Mouse (Mus musculus) skeletal muscle tissue, adult 2 months (tissue): ENCODE results near the gene Tmem230.
"Not testable (repeated sequence)": the region's sequence is repeated elsewhere in the genome, so short reads cannot be mapped to it uniquely, and the experiment has no call there.

Experiments
- DNase-seq: peaks from one replicate; pipeline ENCODE4 v3.0.0-alpha.2; 2012; ENCODE audit warnings: low read depth, low spot score

Tmem230 gene

DNA sequence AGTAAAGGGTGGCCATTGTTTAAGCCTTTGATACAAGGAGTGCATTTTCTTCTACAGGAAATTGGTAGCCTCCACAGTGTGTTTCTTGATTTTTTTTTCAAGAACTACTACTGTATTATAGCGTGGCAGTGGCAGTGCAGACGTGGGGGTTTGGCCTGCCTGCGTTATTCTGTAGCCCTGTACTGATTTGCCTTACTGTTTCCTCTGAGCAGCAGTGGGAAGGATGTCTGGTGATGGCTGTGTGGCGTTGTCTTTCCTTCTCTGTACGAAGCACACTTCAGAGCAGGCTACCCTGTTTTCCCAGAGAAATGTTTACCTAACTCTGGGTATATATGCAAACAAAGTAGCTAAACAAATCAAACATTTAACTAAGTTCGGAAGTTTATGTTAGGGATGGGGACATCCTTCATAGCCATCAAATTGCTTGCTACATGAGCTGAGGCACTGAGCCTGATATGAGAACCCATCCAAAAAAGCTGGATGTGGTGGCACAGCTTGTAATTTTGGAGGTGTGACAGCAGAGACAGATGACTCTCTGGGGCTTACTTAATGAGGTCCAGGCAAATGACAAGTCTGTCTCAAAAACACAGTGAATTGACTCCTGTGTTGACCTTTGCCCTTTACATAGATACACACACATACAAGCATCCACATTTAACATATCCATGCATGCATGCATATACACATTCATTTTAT lies 25.2 kb upstream of the Tmem230 start:
- DNase-seq, result no peak

DNA sequence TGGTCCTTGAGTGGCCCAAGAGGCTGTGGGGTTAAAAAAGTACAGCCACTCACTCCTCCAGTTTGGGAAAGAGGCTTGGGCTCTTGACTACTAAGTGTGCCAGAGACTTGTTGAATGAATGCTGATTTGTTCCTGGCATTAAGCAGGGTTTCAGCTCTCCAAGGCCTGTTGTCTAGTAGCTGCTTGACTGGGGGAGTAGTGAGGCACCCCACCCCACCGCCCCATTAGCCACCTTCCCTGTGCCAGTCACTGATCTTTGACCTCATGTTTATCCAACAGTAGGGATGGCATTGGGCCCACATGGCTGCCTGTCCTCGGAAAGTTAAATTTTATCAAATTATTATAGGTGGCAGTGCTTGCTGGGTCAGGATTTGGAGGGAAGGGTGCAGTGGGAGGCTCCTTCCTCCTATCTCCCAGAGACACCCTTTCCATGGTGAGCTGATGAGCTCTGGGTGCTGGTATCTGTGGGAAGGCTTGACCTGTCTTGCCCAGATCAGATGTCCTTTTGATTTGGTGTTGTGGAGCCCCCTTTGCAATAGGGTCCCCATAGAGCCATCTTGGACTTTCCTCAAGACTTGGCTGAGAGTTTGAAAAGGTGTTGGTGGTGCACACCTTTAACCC lies 22.8 kb upstream of the Tmem230 start:
- no peak for DNase-seq

DNA sequence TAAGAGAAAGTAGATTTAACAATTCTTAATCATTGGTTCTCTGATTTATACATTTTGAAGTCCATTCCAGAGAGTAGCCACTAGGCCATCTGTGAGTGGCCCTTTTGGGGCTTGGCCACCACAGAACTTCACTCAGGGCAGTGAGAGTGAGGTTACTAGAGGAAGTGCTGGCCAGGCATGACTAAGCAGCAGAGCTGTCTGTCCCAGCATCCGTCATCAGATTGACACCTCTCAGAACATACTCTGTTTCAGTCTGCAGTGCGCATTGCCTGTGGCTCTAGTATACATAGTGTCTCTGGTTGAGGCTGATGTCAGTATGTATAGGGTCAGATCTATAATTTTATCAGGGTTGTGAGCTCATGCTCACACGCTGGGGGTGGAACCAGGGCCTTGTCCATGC lies 21.6 kb upstream of the Tmem230 start:
- no peak for DNase-seq

DNA sequence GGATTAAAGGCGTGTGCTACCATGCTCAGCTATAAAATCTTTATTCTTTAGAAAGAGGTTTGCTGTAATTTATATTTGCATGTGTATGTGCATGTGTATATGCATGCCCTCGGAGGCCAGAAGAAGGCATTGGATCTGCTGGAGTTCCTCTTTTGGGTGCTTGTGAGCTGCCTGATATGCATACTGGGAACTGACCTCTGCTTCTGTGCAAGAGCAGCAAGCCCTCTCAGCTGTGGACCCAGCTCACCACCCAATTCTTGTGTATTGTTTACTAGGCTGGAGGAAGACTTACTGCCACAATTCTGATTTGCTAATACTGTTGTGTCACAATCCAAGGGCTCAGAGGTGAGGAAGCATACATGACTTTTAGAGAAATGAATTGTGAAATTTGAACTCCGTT lies 18.5 kb upstream of the Tmem230 start:
- DNase-seq, result no peak

DNA sequence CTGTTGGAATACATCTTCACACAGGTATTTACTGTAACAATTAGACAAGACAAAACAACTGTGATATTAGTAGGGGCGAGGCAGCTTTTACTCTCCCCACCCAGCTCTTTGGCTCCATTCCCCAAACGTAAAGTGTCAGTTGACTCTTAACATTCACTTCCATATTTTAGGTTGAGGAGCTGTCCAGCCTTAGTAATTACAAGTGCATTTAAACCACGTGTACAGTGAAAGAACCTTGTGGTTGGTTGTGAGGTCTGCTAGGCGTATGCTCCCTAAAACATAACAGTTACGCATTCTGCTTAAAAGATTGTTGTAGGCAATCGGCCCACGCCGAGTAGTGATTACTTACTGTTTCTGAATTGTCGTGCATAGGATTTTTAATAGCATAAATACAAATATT lies 17.6 kb upstream of the Tmem230 start:
- DNase-seq, result no peak

DNA sequence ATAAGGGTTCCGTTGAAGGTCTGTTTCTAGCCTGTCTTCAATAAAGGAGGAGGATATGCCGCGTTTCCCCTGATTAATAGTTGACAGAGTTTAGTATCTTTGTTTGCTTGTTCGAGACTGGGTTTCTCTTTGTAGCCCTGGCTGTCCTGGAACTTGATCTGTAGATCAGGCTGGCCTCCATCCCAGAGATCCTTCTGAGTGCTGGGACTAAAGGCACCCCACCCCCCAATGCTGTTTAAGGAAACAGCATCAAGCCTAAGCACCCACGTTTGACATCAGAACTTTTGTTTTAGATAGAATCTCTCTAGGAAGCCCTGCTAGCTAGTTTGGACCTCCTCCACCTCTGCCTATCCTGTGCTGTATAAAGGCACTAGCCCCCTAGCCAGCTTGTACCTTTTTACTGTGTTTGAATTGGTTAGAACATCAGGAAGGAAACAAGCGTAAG lies 16.7 kb upstream of the Tmem230 start:
- DNase-seq, result no peak

DNA sequence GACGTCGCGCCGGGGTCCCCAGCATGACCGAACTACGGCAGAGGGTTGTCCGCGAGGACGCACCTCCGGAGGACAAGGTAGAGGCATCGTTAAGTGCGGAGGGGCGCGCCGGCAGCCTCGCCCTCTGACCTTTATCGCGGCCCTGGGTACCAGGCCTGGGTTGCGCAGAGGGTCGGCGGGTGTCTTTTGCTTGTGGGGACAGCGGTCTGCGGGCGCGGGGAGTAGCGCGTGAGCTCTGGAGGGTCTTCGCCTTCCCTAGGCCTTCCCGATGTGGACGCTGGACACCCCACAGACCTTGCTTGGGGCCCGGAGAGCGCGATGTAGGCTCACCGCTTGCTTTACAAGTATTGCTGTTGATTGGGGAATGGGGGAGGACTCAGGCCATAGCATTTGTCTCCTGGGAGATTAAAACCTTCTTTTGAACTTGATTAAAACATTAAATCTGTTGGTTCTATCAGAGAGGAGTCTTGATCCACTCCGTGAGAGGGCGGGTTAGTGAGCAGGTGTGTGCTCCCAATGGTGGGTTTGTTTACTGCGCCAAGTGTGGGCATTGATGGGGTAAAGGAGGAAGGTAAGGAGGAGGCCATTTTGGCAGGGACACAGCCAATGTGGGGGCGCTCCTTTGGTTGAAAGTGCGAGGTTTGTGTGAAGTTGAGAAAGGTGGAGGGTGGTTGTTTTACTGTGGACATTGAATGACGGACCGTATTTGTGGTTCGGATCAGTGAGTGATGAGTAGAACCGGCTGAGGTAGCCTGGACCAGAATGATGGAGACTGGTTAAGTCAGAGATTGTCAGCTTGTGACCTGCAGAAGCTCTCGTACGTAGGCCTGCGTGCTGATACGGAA lies 16.0 kb upstream of the Tmem230 start:
- DNase-seq, result no peak

DNA sequence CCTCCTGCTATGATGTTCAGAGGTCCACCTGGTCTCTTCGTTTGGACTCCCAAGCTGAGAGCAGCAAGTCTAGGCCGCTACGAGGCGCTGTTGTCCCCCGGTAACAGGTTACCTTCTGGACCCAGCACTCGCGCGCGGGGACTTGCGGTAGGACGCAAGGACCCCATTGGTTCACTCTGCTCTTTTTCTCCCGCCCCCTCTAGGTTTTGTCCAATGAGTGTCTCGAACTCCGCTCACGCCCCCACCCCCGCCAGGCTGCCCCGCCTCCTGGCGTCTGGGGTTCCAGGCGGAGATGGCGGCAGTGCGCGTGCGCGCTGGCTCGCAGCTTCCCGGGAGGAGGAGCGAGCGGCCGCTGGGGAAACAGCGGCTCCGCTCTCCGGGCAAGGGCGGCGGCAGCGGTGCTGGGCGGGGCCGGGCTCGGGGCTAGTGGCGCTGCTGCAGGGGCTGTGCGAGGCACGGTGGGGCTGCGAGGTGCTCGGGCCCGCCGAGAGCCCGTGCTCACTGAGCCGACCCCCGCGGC lies 15.3 kb upstream of the Tmem230 start, which contains the start of gene Cds2:
Gene Cds2 (plus strand): TSS at position 270 of the 520 bp plus-strand sequence.
- DNase-seq, result peak; percentile 99

DNA sequence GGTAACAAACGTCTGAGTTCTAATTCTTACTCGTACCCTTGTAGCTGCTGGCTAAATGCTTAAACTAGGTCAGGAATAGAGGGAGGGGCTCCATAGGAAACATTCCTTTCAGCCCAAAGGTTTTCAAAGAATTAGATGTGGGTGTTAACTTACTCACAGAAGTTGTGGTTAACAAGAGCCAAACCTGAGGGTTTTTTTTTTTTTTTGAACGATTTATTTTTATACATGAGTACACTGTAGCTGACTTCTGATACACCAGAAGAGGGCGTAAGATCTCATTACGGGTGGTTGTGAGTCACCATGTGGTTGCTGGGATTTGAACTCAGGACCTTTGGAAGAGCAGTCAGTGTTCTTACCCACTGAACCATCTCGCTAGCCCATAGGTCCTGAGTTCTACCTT lies 14.6 kb upstream of the Tmem230 start:
- DNase-seq, result no peak

DNA sequence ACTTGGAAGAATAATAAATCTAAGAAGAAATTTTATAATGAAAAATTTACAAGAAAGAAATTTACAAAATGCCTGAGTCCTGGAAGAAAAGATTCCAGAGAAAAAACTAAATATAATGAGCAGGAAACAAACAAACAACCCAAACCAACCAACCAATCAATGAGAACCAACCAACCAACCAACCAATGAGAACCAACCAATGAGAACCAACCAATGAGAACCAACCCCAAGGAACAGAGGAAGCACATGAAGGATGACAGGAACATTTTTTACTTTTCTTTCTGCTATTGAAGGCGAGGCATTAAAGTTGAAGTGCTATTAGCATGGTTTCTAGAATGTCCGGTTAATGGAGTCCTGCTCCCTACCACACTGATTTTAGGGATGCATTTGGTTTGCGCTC lies 13.0 kb upstream of the Tmem230 start:
- no peak for DNase-seq

DNA sequence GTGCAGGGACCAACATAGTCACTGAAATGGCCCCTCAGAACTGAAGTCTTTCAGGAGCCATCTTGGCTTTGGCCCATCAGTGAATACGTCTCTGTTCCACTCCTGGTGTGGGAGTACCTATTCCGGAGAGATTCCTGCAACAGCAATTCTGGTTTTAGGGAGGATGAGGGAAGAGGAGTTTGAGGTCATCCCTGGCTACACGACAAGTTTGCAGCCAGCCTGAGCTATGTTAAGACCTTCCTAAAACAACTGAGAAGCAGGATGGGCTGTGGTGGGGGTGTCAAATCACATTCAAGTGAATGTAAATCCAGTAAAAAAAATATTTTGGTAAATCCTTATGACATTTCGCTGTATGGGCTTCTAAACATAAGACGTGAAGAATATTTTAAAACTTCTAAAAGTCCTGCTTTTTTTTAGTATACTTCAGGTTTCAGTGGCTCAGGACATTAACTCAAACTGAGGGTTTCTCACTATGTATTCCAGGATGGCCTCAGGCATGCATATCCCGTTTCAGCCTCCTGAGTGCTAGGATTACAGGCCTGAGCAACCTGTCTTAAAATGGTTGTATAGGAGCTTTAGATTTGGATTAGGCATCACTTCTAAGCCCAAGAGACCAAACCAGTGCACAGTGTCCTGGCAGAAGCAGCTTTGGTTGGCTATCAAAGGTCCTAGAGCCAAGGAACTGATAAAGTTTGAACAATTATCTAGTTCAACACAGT lies 9.9 kb upstream of the Tmem230 start:
- DNase-seq, result no peak

DNA sequence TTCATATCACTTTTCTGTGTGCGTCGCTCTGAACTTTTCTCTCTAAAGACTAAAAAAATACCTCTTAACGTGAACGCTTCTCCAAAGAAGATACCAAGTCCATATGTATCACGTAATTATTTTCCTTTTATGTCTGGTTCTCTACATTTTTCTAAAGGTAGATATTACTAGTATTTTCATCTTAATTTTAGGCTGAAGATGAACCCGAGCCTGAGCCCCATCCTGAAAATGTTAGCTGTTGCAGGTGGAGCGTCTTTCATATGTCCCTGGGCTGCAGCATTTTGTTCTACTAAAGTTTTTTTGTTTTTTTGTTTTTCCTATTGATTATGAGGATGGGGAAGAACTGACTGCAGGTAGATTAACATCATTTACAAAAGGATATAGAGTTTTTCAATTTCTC lies 6.0 kb upstream of the Tmem230 start:
- no peak for DNase-seq

DNA sequence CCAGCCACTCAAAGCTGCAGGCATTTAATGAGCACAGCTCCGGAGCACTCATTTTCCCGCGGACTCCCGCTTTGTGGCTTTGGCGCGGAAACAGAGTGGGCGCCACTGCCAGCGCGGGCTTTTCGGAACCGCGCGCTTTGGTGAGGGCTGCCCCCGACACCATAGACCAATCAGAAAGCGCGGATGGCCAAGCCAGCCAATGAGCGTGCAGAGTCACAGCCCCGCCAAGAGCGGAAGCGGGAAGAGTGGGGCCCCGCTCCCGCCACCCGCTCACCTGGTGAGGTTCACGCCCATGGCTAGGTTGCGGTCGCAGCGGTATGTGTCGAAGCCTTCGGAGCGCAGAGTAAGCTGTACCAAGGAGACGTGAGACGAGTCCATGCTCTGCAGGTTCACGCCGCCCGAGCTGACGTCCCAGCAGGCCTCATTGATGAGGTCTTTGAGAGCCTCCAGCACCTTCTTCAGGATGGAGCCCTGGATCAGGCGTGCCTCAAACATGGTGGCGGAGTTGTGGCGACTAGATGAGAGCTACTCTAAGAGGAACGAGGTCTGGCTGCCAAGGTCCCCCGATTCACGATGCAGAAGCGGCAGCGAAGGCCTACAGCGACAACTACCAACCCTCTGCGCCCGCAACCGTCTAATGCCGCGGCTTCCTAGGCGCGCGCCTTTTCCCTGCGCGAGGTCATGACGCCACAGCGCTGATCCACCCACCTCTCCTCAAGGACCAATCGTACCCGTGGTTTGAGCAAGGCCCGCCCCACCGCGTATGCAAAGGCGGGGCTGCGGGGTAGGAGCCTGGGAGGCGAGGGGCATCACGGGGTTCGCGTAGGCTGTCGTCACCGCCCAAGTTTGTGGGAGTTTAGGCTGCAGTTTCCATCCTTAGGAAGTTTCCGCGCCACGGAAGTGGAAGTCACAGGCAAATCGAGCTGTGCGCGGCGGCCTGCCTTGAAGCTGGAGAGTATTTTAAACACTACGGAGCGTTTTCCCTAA lies 5.2 kb upstream of the Tmem230 start, which contains the start of gene Pcna:
Gene Pcna (minus strand): TSS at position 773 of the 987 bp plus-strand sequence.
- peak; percentile 97 for DNase-seq

DNA sequence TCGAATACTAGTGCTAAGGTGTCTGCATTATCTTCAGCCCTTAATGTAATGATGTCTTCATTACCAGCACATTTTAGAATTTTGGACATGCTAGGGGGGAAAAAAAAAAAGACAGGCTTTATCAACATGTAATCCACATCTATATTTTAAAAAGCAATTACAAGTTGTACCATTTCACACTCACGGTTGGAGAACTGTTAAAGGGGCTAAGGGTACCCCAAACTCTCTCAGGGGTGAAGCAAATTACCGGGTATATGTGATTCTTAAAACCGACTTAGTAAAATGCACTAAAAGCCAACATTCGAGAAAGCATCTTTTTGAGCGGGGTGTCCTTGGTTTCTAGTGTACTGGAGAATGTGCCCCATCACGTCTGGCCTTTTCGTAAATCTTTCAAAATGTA lies 4.3 kb upstream of the Tmem230 start:
- no peak for DNase-seq

DNA sequence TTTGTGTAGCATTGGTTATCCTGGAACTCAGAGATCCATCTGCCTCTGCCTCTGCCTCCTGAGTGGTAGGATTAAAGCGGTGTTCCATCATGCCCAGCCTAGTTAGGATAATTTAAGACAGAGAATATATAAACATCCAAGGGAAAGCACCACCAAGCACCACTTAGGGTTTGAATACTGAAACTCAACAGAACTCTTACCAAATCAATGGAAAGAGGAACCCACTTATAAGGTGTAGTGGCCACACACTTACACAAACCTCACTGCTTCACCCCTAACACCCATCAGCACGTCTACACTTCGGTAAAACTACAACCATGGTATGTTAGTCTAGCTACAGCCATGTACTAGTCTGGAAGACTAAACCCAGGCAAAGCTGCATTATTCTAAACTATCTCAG lies 4.2 kb downstream of the Tmem230 start:
- no peak for DNase-seq

DNA sequence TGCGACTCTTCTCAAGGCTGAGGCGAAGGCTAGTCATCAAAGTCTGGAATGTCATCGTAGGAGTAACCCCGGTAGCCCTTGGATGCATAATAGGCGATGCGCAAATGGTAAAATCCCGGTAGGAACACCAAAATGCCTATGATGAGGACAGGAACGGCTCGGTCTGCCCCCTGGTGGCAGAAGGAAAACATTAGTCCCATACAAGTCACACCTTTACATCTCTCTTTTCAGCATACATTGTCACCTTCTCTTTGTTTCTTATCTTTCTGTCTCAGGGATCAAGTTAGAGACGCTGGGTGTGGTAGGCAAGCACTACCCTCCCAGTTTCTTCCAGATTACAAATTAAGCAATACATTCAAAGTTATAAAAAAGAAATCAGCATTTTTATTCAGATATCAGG lies 7.2 kb downstream of the Tmem230 start:
- DNase-seq, result not testable (repeated sequence)

DNA sequence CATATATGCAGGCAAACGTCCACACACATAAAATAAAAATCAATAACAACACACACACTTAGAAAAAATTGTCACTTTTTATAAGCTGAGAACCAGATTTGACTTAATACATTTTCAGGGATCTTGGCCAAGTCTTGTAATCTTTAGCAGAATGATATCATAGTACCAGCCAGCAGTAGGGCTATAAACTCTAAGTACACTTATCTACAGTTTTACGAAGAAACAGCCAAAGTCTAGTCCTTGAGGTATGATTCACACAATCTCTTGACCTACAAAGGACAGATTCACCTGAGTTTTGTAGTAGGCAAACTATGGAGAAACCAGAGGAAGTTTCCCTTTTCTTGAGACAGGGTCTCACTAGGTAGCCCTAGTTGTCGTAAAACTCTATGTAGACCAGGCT lies 8.2 kb downstream of the Tmem230 start:
- not testable (repeated sequence) for DNase-seq

DNA sequence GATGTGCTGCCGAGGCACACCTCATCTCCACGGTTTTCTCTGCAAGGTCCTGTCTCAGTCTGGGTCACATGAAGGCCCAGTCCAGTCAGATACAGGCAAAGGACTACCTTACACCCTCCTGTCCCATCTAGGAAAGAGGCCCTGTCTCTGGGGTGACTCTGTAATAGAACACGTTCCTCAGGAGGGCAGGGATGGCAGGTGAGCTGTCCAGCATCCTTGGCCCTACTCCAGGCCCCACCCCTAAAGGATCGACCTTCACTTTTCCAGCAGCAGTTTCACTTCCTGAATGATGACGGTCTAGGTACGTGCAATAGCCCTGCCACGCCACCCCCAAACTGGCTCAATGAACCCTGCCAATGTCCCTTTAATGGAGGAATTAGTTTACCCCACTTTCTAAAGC lies 11.6 kb downstream of the Tmem230 start:
- DNase-seq, result no peak

DNA sequence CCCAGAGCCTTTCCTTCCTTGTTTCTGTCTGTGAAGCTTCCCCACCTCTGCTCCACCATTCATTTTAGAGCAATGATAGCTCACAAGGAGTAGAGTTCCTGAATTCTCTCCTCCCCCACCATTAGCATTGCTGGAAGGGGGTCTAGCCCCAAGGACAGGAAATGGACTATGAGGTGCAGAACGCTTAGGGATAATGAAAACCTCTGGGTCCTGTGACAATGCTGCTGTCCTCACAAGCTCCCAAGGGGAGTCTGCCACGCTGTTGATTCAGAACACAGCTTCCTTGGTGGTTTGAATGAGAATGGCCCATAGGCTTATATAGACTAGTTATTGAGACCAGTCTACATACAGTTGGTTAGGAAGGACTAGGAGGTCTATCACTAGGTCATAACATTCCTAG lies 12.3 kb downstream of the Tmem230 start:
- DNase-seq, result no peak

DNA sequence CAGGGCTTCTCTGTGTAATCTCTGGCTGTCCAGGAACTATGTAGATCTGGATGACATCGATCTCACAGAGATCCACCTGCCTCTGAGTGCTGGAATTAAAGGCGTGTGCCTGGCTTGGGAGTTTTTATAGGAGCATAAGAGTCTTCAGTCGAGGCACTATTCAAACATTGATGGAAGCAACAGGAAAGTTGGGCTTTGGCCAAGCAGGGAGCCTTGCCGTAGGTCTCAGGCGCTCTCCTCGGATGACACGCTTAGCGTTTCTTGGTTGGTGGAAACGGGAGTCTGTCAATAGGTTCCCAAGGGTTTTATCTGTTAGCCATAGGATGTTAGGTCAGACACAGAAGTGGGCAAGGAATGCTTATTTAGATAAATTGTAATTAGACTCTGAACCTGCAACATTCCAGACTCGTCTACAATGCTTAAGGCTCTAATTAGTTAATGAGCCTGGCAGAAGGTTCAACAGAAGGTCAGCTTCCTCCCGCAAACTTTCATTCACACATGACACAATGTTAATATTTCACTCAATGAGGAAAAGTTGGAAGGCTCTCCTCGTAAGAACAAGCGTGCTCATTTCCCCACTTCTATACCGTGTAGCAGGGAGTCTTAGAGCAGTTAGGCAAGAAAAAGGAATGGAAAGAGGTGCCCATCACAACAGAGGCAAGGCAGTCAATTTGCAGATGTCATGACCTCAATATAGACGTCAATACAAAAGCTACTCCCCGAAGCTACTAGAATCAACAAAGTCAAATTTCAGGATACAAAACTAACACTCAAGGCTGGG lies 13.4 kb downstream of the Tmem230 start:
- DNase-seq, result no peak
